Mouse (Mus musculus): Measurements from ENCODE around the gene Rbsn. TPM values are rescaled to one million over a fixed set of nuclear protein-coding genes. Genes with fewer than 3 reads are reported as not detected.

Rbsn gene
- polyA plus RNA-seq (2016; fragmentation: Nextera tagmentation; extraction: Ambion mirVana): 23.8 and 27.9 TPM in 2 replicates

GRCm38 (mm10) chr6:92214773-92215449, at the start of gene Rbsn:
Gene Rbsn (minus strand): TSS chr6:92214925.
- WGBS: 10% methylated on average over 35 of the region's 35 CpGs
- H3K36me3 ChIP-seq: peaks cover 15% of the 10 kb centered on the region
- H3K27me3 ChIP-seq (ENCODE audit: insufficient read depth, poor library complexity, severe bottlenecking): no peaks in the 10 kb centered on the region
- no peaks in the 10 kb centered on the region for H3K9me3 ChIP-seq
- peak within 1 kb of the TSS; percentile 97 for H3K4me3 ChIP-seq
- H3K27ac ChIP-seq: peak within 1 kb of the TSS; percentile 92
- H3K4me1 ChIP-seq (replicated peaks): peaks cover 10% of the 10 kb centered on the region
- DNase-seq (ENCODE audit: low spot score): peak; percentile 94

- H3K36me3 ChIP-seq: no peaks in the 10 kb centered on the region
- H3K4me1 ChIP-seq (replicated peaks): no peaks in the 10 kb centered on the region
- no peak for DNase-seq (ENCODE audit: low spot score)
- H3K9me3 ChIP-seq: no peaks in the 10 kb centered on the region
- 76% methylated on average over 4 of the region's 4 CpGs for WGBS
- H3K27me3 ChIP-seq (ENCODE audit: insufficient read depth, poor library complexity, severe bottlenecking): no peaks in the 10 kb centered on the region
- no peak overlapping the region for H3K27ac ChIP-seq
- no peak overlapping the region for H3K4me3 ChIP-seq
These were observed 46.6 kb upstream of the Rbsn start for GRCm38 (mm10) chr6:92261162-92261843.

- no peak overlapping the region for H3K27ac ChIP-seq
- H3K4me1 ChIP-seq (replicated peaks): 0 out of 2 replicates have a peak, but pooled peaks cover 3% of the 10 kb centered on the region
- no peak for DNase-seq (ENCODE audit: low spot score)
- H3K4me3 ChIP-seq: no peak overlapping the region
- peaks cover 6% of the 10 kb centered on the region; the same call in 1 of the 2 replicates for H3K9me3 ChIP-seq
- no peaks in the 10 kb centered on the region for H3K27me3 ChIP-seq (ENCODE audit: insufficient read depth, poor library complexity, severe bottlenecking)
- no peaks in the 10 kb centered on the region for H3K36me3 ChIP-seq
These were observed 40.6 kb upstream of the Rbsn start for GRCm38 (mm10) chr6:92255346-92255745.

GRCm38 (mm10) chr6:92253253-92253870, 38.6 kb upstream of the Rbsn start:
- 84% methylated on average over 3 of the region's 3 CpGs for WGBS
- Histone ChIP-seq H3K4me3 (no peak overlapping the region), H3K36me3 (no peaks in the 10 kb centered on the region), H3K27me3 (ENCODE audit: insufficient read depth, poor library complexity, severe bottlenecking) (no peaks in the 10 kb centered on the region), H3K27ac (no peak overlapping the region), H3K9me3 (peaks cover 6% of the 10 kb centered on the region; the same call in 1 of the 2 replicates), H3K4me1 (replicated peaks) (0 out of 2 replicates have a peak, but pooled peaks cover 3% of the 10 kb centered on the region)
- DNase-seq (ENCODE audit: low spot score): no peak

GRCm38 (mm10) chr6:92247215-92247919, 32.6 kb upstream of the Rbsn start:
- H3K27me3 ChIP-seq (ENCODE audit: insufficient read depth, poor library complexity, severe bottlenecking): peaks cover 54% of the 10 kb centered on the region
- H3K9me3 ChIP-seq: no peaks in the 10 kb centered on the region
- H3K4me1 ChIP-seq (replicated peaks): peaks cover 41% of the 10 kb centered on the region
- no peaks in the 10 kb centered on the region for H3K36me3 ChIP-seq
- H3K4me3 ChIP-seq: no peak overlapping the region
- H3K27ac ChIP-seq: no peak overlapping the region
- DNase-seq (ENCODE audit: low spot score): no peak
- 13% methylated on average over 7 of the region's 7 CpGs for WGBS

GRCm38 (mm10) chr6:92246335-92246734, 31.6 kb upstream of the Rbsn start:
- Histone ChIP-seq H3K4me1 (replicated peaks) (peaks cover 39% of the 10 kb centered on the region), H3K4me3 (no peak overlapping the region), H3K36me3 (no peaks in the 10 kb centered on the region), H3K27ac (peak overlapping the region; percentile 16; the same call in 1 of the 2 replicates), H3K27me3 (ENCODE audit: insufficient read depth, poor library complexity, severe bottlenecking) (peaks cover 57% of the 10 kb centered on the region), H3K9me3 (no peaks in the 10 kb centered on the region)
- peak; percentile 17 for DNase-seq (ENCODE audit: low spot score)
- WGBS: 6% methylated on average over 3 of the region's 3 CpGs

GRCm38 (mm10) chr6:92244591-92244990, 29.9 kb upstream of the Rbsn start, which contains the start of gene Trh:
Gene Trh (minus strand): TSS chr6:92244650.
- peaks cover 57% of the 10 kb centered on the region for H3K27me3 ChIP-seq (ENCODE audit: insufficient read depth, poor library complexity, severe bottlenecking)
- peak; percentile 34 for DNase-seq (ENCODE audit: low spot score)
- under 1% methylated on average over 31 of the region's 31 CpGs for WGBS
- peaks cover 39% of the 10 kb centered on the region for H3K4me1 ChIP-seq (replicated peaks)
- H3K36me3 ChIP-seq: no peaks in the 10 kb centered on the region
- H3K27ac ChIP-seq: peak within 1 kb of the TSS; percentile 81
- no peaks in the 10 kb centered on the region for H3K9me3 ChIP-seq
- peak within 1 kb of the TSS; percentile 52 for H3K4me3 ChIP-seq

- H3K4me1 ChIP-seq (replicated peaks): peaks cover 22% of the 10 kb centered on the region
- H3K4me3 ChIP-seq: no peak overlapping the region
- no peak overlapping the region for H3K27ac ChIP-seq
- no peak for DNase-seq (ENCODE audit: low spot score)
- WGBS: 75% methylated on average over 3 of the region's 3 CpGs
- peaks cover 43% of the 10 kb centered on the region for H3K27me3 ChIP-seq (ENCODE audit: insufficient read depth, poor library complexity, severe bottlenecking)
- H3K9me3 ChIP-seq: no peaks in the 10 kb centered on the region
- H3K36me3 ChIP-seq: no peaks in the 10 kb centered on the region
These were observed 26.6 kb upstream of the Rbsn start for GRCm38 (mm10) chr6:92241178-92241906.

GRCm38 (mm10) chr6:92235036-92235435, 20.3 kb upstream of the Rbsn start:
- 80% methylated on average over 12 of the region's 12 CpGs for WGBS
- H3K27ac ChIP-seq: no peak overlapping the region

GRCm38 (mm10) chr6:92231762-92232161, 17.0 kb upstream of the Rbsn start:
- no peaks in the 10 kb centered on the region for H3K9me3 ChIP-seq
- no peaks in the 10 kb centered on the region for H3K36me3 ChIP-seq
- no peaks in the 10 kb centered on the region for H3K4me1 ChIP-seq (replicated peaks)
- no peak overlapping the region for H3K27ac ChIP-seq
- H3K4me3 ChIP-seq: no peak overlapping the region
- DNase-seq (ENCODE audit: low spot score): no peak
- 70% methylated on average over 4 of the region's 4 CpGs for WGBS
- H3K27me3 ChIP-seq (ENCODE audit: insufficient read depth, poor library complexity, severe bottlenecking): no peaks in the 10 kb centered on the region

More at GRCm38 (mm10) chr6:92235036-92235435, 20.3 kb upstream of the Rbsn start:
- no peaks in the 10 kb centered on the region for H3K36me3 ChIP-seq
- no peak overlapping the region for H3K4me3 ChIP-seq
- no peak for DNase-seq (ENCODE audit: low spot score)
- H3K9me3 ChIP-seq: no peaks in the 10 kb centered on the region
- H3K4me1 ChIP-seq (replicated peaks): no peaks in the 10 kb centered on the region
- H3K27me3 ChIP-seq (ENCODE audit: insufficient read depth, poor library complexity, severe bottlenecking): no peaks in the 10 kb centered on the region

- WGBS: 70% methylated on average over 1 of the region's 1 CpGs
- Histone ChIP-seq H3K36me3 (no peaks in the 10 kb centered on the region), H3K27ac (no peak overlapping the region), H3K27me3 (ENCODE audit: insufficient read depth, poor library complexity, severe bottlenecking) (no peaks in the 10 kb centered on the region), H3K9me3 (no peaks in the 10 kb centered on the region), H3K4me1 (replicated peaks) (no peaks in the 10 kb centered on the region), H3K4me3 (no peak overlapping the region)
- DNase-seq (ENCODE audit: low spot score): no peak
These were observed 16.6 kb upstream of the Rbsn start for GRCm38 (mm10) chr6:92231356-92231755.

GRCm38 (mm10) chr6:92229586-92229985, 14.9 kb upstream of the Rbsn start:
- DNase-seq (ENCODE audit: low spot score): no peak
- 89% methylated on average over 2 of the region's 2 CpGs for WGBS
- Histone ChIP-seq H3K27ac (no peak overlapping the region), H3K36me3 (no peaks in the 10 kb centered on the region), H3K9me3 (no peaks in the 10 kb centered on the region), H3K27me3 (ENCODE audit: insufficient read depth, poor library complexity, severe bottlenecking) (no peaks in the 10 kb centered on the region), H3K4me3 (no peak overlapping the region), H3K4me1 (replicated peaks) (no peaks in the 10 kb centered on the region)

Data from hindbrain, embryonic 10.5 days (tissue).